Mouse (Mus musculus) left cerebral cortex, postnatal 10 days (tissue): ENCODE results near the gene Rasgef1b. TPM values are rescaled to one million over a fixed set of nuclear protein-coding genes. Genes with fewer than 3 reads are reported as not detected.

Experiments used
- DNase-seq, 2 experiments: peaks; one replicate each; pipeline ENCODE4 v3.0.0; 2021 to 2022; ENCODE audit warnings: low spot score in 2 of 2, mixed read lengths in 1 of 2; ENCODE audit errors: extremely low spot score in 1 of 2
- intact Hi-C: fragments of 180-260 bp; cut with DNase I; formaldehyde crosslinking; loops from one replicate; pipeline ENCODE4 v1.15.1; 2025
- total RNA-seq, 2 experiments: library from RNA; stranded (reverse); gene quantifications; 2 replicates each; pipeline ENCODE4 v1.2.3; 2021

Rasgef1b gene
- total RNA-seq, 2 experiments from 2014 or later, result 53.8 to 58.4 TPM

- intact Hi-C loops, result loop anchor here (5.0 kb wide), 1 partner anchor 329 kb away; no protein-coding TSS in a partner anchor
- no peak for DNase-seq
Observed at GRCm38 (mm10) chr5:99575897-99576296, 153.0 kb downstream of the Rasgef1b start.

GRCm38 (mm10) chr5:99564501-99565323, 164.2 kb downstream of the Rasgef1b start:
- intact Hi-C loops, result no loop called here
- no peak for DNase-seq

GRCm38 (mm10) chr5:99562096-99562495, 166.8 kb downstream of the Rasgef1b start:
- DNase-seq, result no peak
- intact Hi-C loops, result no loop called here

- DNase-seq, result no peak
- intact Hi-C loops, result no loop called here
Observed at GRCm38 (mm10) chr5:99559814-99560213, 169.1 kb downstream of the Rasgef1b start.

- no peak for DNase-seq
- intact Hi-C loops, result no loop called here
Observed at GRCm38 (mm10) chr5:99558231-99558630, 170.6 kb downstream of the Rasgef1b start.

- intact Hi-C loops, result no loop called here
- no peak for DNase-seq
Observed at GRCm38 (mm10) chr5:99552645-99553044, 176.2 kb downstream of the Rasgef1b start.

- intact Hi-C loops, result no loop called here
- DNase-seq, result no peak
Observed at GRCm38 (mm10) chr5:99544664-99545494, 184.0 kb downstream of the Rasgef1b start.

- intact Hi-C loops, result no loop called here
- no peak for DNase-seq
Observed at GRCm38 (mm10) chr5:99541999-99542765, 186.7 kb downstream of the Rasgef1b start.

GRCm38 (mm10) chr5:99541321-99541895, 187.5 kb downstream of the Rasgef1b start:
- intact Hi-C loops, result no loop called here

GRCm38 (mm10) chr5:99533416-99533815, 195.4 kb downstream of the Rasgef1b start:
- DNase-seq, result no peak
- intact Hi-C loops, result no loop called here

More at GRCm38 (mm10) chr5:99541321-99541895, 187.5 kb downstream of the Rasgef1b start:
- DNase-seq, result peak in 1 of 2 experiments; percentile 30

GRCm38 (mm10) chr5:99526797-99527201, 202.1 kb downstream of the Rasgef1b start:
- intact Hi-C loops, result no loop called here

GRCm38 (mm10) chr5:99525649-99526048, 203.2 kb downstream of the Rasgef1b start:
- intact Hi-C loops, result no loop called here
- DNase-seq, result no peak

More at GRCm38 (mm10) chr5:99526797-99527201, 202.1 kb downstream of the Rasgef1b start:
- no peak for DNase-seq

- DNase-seq, result no peak
- intact Hi-C loops, result no loop called here
Observed at GRCm38 (mm10) chr5:99522571-99523269, 206.1 kb downstream of the Rasgef1b start.

GRCm38 (mm10) chr5:99521411-99521810, 207.5 kb downstream of the Rasgef1b start:
- intact Hi-C loops, result no loop called here
- DNase-seq, result peak; percentile 56 to 65

- DNase-seq, result no peak
- intact Hi-C loops, result no loop called here
Observed at GRCm38 (mm10) chr5:99519556-99519955, 209.3 kb downstream of the Rasgef1b start.

- no peak for DNase-seq
- intact Hi-C loops, result no loop called here
Observed at GRCm38 (mm10) chr5:99519023-99519422, 209.8 kb downstream of the Rasgef1b start.

GRCm38 (mm10) chr5:99516207-99516606, 212.7 kb downstream of the Rasgef1b start:
- DNase-seq, result no peak
- intact Hi-C loops, result no loop called here

- intact Hi-C loops, result no loop called here
Observed at GRCm38 (mm10) chr5:99515764-99516163, 213.1 kb downstream of the Rasgef1b start.

More at GRCm38 (mm10) chr5:99515764-99516163, 213.1 kb downstream of the Rasgef1b start:
- DNase-seq, result no peak
